ENCODE assay signal across 16 mouse cellular contexts in the genomic region with DNA sequence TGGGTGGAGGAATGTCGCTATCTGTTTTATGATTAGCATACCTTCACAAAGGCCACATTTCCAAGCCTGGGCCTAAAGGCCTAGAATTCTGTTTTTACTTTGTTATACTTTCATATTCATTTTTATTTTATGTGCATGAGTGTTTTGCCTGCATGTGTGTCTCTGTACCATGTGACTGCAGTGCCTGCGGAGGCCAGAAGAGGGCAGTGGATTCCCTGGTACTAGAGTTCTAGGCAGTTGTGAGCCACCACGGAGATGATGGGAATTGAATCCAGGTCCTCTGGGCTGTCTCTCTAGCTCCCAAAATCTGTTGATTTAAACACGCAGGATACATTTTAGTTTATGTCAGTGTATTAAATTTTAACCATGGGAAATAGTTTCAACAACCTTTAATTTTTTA. TPM values are rescaled to one million over a fixed set of nuclear protein-coding genes. Genes with fewer than 3 reads are reported as not detected.
A peak's percentile ranks its signal among the peaks of the same experiment; 100 is the strongest.
DNase-seq lines count a peak whose midpoint lies in the region; ATAC-seq and TF ChIP-seq lines count a peak whose summit lies in the region.
"Had no signal": no experiment of that assay in that cellular context is flagged by ENCODE, and none has a peak within 500 bp of the region (broad histone marks: within the 10 kb centered on the region; RNA-seq: fewer than 3 reads in every experiment).

No protein-coding gene starts in this region.

- H3K4me3 ChIP-seq in heart, postnatal 0 days (ENCODE audit: low read depth, low read length): no peak overlapping the region
- H3K4me3 ChIP-seq in midbrain, postnatal 0 days (ENCODE audit: low read depth, low read length): no peak overlapping the region
- no peak overlapping the region for H3K4me3 ChIP-seq in midbrain, embryonic 11.5 days (ENCODE audit: low read depth, low read length)
- no peak overlapping the region for H3K4me3 ChIP-seq in hindbrain, embryonic 14.5 days (replicated peaks; ENCODE audit: low read length)
- H3K4me3 ChIP-seq: liver, embryonic 13.5 days; midbrain, embryonic 13.5 days; neural tube, embryonic 13.5 days had no signal

- H3K36me3 ChIP-seq in heart, postnatal 0 days (replicated peaks; ENCODE audit: control insufficient read depth, insufficient read depth, low read length): 0 out of 2 replicates have a peak, but pooled peaks cover 2% of the 10 kb centered on the region
- peaks cover under 1% of the 10 kb centered on the region; the same call in 1 of the 2 replicates for H3K36me3 ChIP-seq in midbrain, postnatal 0 days (ENCODE audit: insufficient read depth, low read length)
- H3K36me3 ChIP-seq in midbrain, embryonic 11.5 days (ENCODE audit: control insufficient read depth, insufficient read depth, low read length): no peaks in the 10 kb centered on the region
- H3K36me3 ChIP-seq in hindbrain, embryonic 14.5 days (replicated peaks; ENCODE audit: control insufficient read depth, insufficient read depth): 0 out of 2 replicates have a peak, but pooled peaks cover 14% of the 10 kb centered on the region

- no peak for ATAC-seq in heart, postnatal 0 days (ENCODE audit: insufficient read depth, low read depth)
- no peak for ATAC-seq in midbrain, postnatal 0 days (ENCODE audit: low FRiP score)
- ATAC-seq in midbrain, embryonic 11.5 days (ENCODE audit: low FRiP score): no peak
- ATAC-seq in megakaryocyte, adult 5-6 weeks (ENCODE audit: poor library complexity, severe bottlenecking): no peak
- no peak for ATAC-seq in hindbrain, embryonic 14.5 days (ENCODE audit: low FRiP score)
- ATAC-seq: midbrain, embryonic 13.5 days had no signal

- no peak overlapping the region for H3K9ac ChIP-seq in heart, postnatal 0 days (replicated peaks; ENCODE audit: low read depth, low read length)
- H3K9ac ChIP-seq in midbrain, postnatal 0 days (replicated peaks; ENCODE audit: low read length, poor library complexity, severe bottlenecking): no peak overlapping the region
- H3K9ac ChIP-seq in midbrain, embryonic 11.5 days (ENCODE audit: low read length): no peak overlapping the region
- no peak overlapping the region for H3K9ac ChIP-seq in hindbrain, embryonic 14.5 days
- H3K9ac ChIP-seq: liver, embryonic 13.5 days; midbrain, embryonic 13.5 days; neural tube, embryonic 13.5 days had no signal

- 95% methylated on average over 4 of the region's 4 CpGs for WGBS in heart, postnatal 0 days
- WGBS in midbrain, postnatal 0 days: 92% methylated on average over 4 of the region's 4 CpGs
- 94% methylated on average over 4 of the region's 4 CpGs for WGBS in midbrain, embryonic 11.5 days
- 92% methylated on average over 4 of the region's 4 CpGs for WGBS in hindbrain, embryonic 14.5 days

- no peaks in the 10 kb centered on the region for H3K9me3 ChIP-seq in heart, postnatal 0 days (replicated peaks; ENCODE audit: control insufficient read depth, low read length)
- no peaks in the 10 kb centered on the region for H3K9me3 ChIP-seq in midbrain, postnatal 0 days (ENCODE audit: low read length)
- no peaks in the 10 kb centered on the region for H3K9me3 ChIP-seq in midbrain, embryonic 11.5 days (ENCODE audit: control insufficient read depth, low read length)
- H3K9me3 ChIP-seq in hindbrain, embryonic 14.5 days (ENCODE audit: control insufficient read depth, low read length): no peaks in the 10 kb centered on the region
- H3K9me3 ChIP-seq: liver, embryonic 13.5 days; neural tube, embryonic 13.5 days had no signal

- H3K27ac ChIP-seq in heart, postnatal 0 days (ENCODE audit: low read depth): no peak overlapping the region
- no peak overlapping the region for H3K27ac ChIP-seq in midbrain, postnatal 0 days (ENCODE audit: low read depth, low read length)
- H3K27ac ChIP-seq in midbrain, embryonic 11.5 days (ENCODE audit: low read depth, low read length): no peak overlapping the region
- H3K27ac ChIP-seq in hindbrain, embryonic 14.5 days: no peak overlapping the region
- H3K27ac ChIP-seq: liver, embryonic 13.5 days; midbrain, embryonic 13.5 days; neural tube, embryonic 13.5 days had no signal

- TF ChIP-seq EP300 in heart, postnatal 0 days (IDR thresholded peaks at IDR 0.05; ENCODE audit: low read depth): no peak

- H3K4me1 ChIP-seq in heart, postnatal 0 days (ENCODE audit: control insufficient read depth, insufficient read depth): no peaks in the 10 kb centered on the region
- no peaks in the 10 kb centered on the region for H3K4me1 ChIP-seq in midbrain, postnatal 0 days (ENCODE audit: insufficient read depth, low read length)
- H3K4me1 ChIP-seq in midbrain, embryonic 11.5 days (ENCODE audit: control insufficient read depth, insufficient read depth, low read length): no peaks in the 10 kb centered on the region
- H3K4me1 ChIP-seq in hindbrain, embryonic 14.5 days (replicated peaks; ENCODE audit: control insufficient read depth, insufficient read depth, low read length): no peaks in the 10 kb centered on the region
- H3K4me1 ChIP-seq: liver, embryonic 13.5 days; midbrain, embryonic 13.5 days; neural tube, embryonic 13.5 days had no signal

- no peaks in the 10 kb centered on the region for H3K27me3 ChIP-seq in heart, postnatal 0 days (ENCODE audit: control insufficient read depth, insufficient read depth, low read length)
- no peaks in the 10 kb centered on the region for H3K27me3 ChIP-seq in midbrain, postnatal 0 days (ENCODE audit: insufficient read depth, low read length)
- H3K27me3 ChIP-seq in midbrain, embryonic 11.5 days (ENCODE audit: control insufficient read depth, insufficient read depth, low read length): no peaks in the 10 kb centered on the region
- H3K27me3 ChIP-seq in hindbrain, embryonic 14.5 days (ENCODE audit: control insufficient read depth, insufficient read depth, low read length): no peaks in the 10 kb centered on the region
- H3K27me3 ChIP-seq: liver, embryonic 13.5 days; midbrain, embryonic 13.5 days; neural tube, embryonic 13.5 days had no signal

- DNase-seq in heart, postnatal 0 days (ENCODE audit: low spot score): no peak
- no peak for DNase-seq in heart, adult 9 months (ENCODE audit: low spot score in 2 of 2)
- no peak for DNase-seq in midbrain, postnatal 0 days (ENCODE audit: low spot score)
- no peak for DNase-seq in midbrain, embryonic 11.5 days (ENCODE audit: low spot score, missing footprints)
- peak; percentile 58 for DNase-seq in induced T-regulatory cell, adult 2 months (ENCODE audit: low read depth)
- DNase-seq in hindbrain, embryonic 14.5 days (ENCODE audit: low spot score): no peak
- no peak for DNase-seq in MN1 (ENCODE audit: low spot score)
- DNase-seq: adrenal gland, adult 8-10 months; cerebellum, adult 11 months; gastrocnemius, postnatal 25 days; heart, postnatal 10 days; kidney, adult 11 months; liver, embryonic 13.5 days had no signal

- peak; percentile 13; the same call in 1 of the 2 replicates for TF ChIP-seq CTCF in heart, postnatal 0 days (IDR thresholded peaks at IDR 0.05; ENCODE audit: low read depth)
- TF ChIP-seq CTCF in midbrain, postnatal 0 days (IDR thresholded peaks at IDR 0.05): peak; percentile 25; the same call in 1 of the 2 replicates

- no peak overlapping the region for H3K4me2 ChIP-seq in heart, postnatal 0 days (ENCODE audit: low read depth, low read length)
- no peak overlapping the region for H3K4me2 ChIP-seq in midbrain, postnatal 0 days (ENCODE audit: low read depth, low read length, poor library complexity, severe bottlenecking)
- no peak overlapping the region for H3K4me2 ChIP-seq in midbrain, embryonic 11.5 days
- H3K4me2 ChIP-seq in hindbrain, embryonic 14.5 days (replicated peaks): no peak overlapping the region
- H3K4me2 ChIP-seq: liver, embryonic 13.5 days; midbrain, embryonic 13.5 days; neural tube, embryonic 13.5 days had no signal

RNA-seq across cellular contexts. Expression of a gene that starts 19.4 kb away (rescaled TPM):
- 40.1 and 51.3 TPM in 2 replicates for total RNA-seq in heart, postnatal 0 days (2014; rRNA removed; ENCODE audit: low replicate concordance)
- 46.7 and 49.5 TPM in 2 replicates for polyA plus RNA-seq in heart, postnatal 0 days (2015; fragmentation: Nextera tagmentation; extraction: Ambion mirVana)
- total RNA-seq in midbrain, postnatal 0 days (2014; rRNA removed): 53.3 and 58.5 TPM in 2 replicates
- polyA plus RNA-seq in midbrain, postnatal 0 days (2015; fragmentation: Nextera tagmentation; extraction: Ambion mirVana): 58.9 and 60.8 TPM in 2 replicates
- polyA plus RNA-seq in midbrain, embryonic 11.5 days (2014; fragmentation: Nextera tagmentation; extraction: Ambion mirVana): 36.0 and 40.2 TPM in 2 replicates
- 73.0 and 82.7 TPM in 2 replicates for total RNA-seq in megakaryocyte, adult 5-6 weeks (2015)
- 59.2 and 61.3 TPM in 2 replicates for total RNA-seq in megakaryocyte, adult 5-6 weeks (2017)
- polyA plus RNA-seq in hindbrain, embryonic 14.5 days (2014; fragmentation: Nextera tagmentation; extraction: Ambion mirVana): 65.7 and 69.0 TPM in 2 replicates

RNA-seq across cellular contexts. Expression of a gene that starts 26.5 kb away (rescaled TPM):
- total RNA-seq in heart, postnatal 0 days (2014; rRNA removed; ENCODE audit: low replicate concordance): 3.0 TPM in 1 of 2 replicates, not detected in the other
- polyA plus RNA-seq in heart, postnatal 0 days (2015; fragmentation: Nextera tagmentation; extraction: Ambion mirVana): not detected in 2 replicates
- not detected in 2 replicates for total RNA-seq in midbrain, postnatal 0 days (2014; rRNA removed)
- not detected in 2 replicates for polyA plus RNA-seq in midbrain, postnatal 0 days (2015; fragmentation: Nextera tagmentation; extraction: Ambion mirVana)
- not detected in 2 replicates for polyA plus RNA-seq in midbrain, embryonic 11.5 days (2014; fragmentation: Nextera tagmentation; extraction: Ambion mirVana)
- not detected in 2 replicates for total RNA-seq in megakaryocyte, adult 5-6 weeks (2015)
- total RNA-seq in megakaryocyte, adult 5-6 weeks (2017): not detected in 2 replicates
- polyA plus RNA-seq in hindbrain, embryonic 14.5 days (2014; fragmentation: Nextera tagmentation; extraction: Ambion mirVana): not detected in 2 replicates
- total RNA-seq: adrenal gland, adult 8-10 months; gastrocnemius, postnatal 25 days; heart, postnatal 10 days had no signal
- polyA plus RNA-seq: liver, embryonic 13.5 days; neural tube, embryonic 13.5 days had no signal

RNA-seq across cellular contexts. Expression of a gene that starts 34.1 kb away (rescaled TPM):
- 27.9 and 35.4 TPM in 2 replicates for total RNA-seq in heart, postnatal 0 days (2014; rRNA removed; ENCODE audit: low replicate concordance)
- 8.3 and 8.8 TPM in 2 replicates for polyA plus RNA-seq in heart, postnatal 0 days (2015; fragmentation: Nextera tagmentation; extraction: Ambion mirVana)
- 32.2 and 36.8 TPM in 2 replicates for total RNA-seq in midbrain, postnatal 0 days (2014; rRNA removed)
- 20.1 and 21.5 TPM in 2 replicates for polyA plus RNA-seq in midbrain, postnatal 0 days (2015; fragmentation: Nextera tagmentation; extraction: Ambion mirVana)
- 52.9 and 54.3 TPM in 2 replicates for polyA plus RNA-seq in midbrain, embryonic 11.5 days (2014; fragmentation: Nextera tagmentation; extraction: Ambion mirVana)
- 49.1 and 51.8 TPM in 2 replicates for total RNA-seq in megakaryocyte, adult 5-6 weeks (2015)
- total RNA-seq in megakaryocyte, adult 5-6 weeks (2017): 27.7 and 32.6 TPM in 2 replicates
- 22.3 and 23.6 TPM in 2 replicates for polyA plus RNA-seq in hindbrain, embryonic 14.5 days (2014; fragmentation: Nextera tagmentation; extraction: Ambion mirVana)
